Mouse (Mus musculus) liver, embryonic 12.5 days (tissue): ENCODE data around the gene Smim24. TPM values are rescaled to one million over a fixed set of nuclear protein-coding genes. Genes with fewer than 3 reads are reported as not detected.

Experiments
- ATAC-seq: fragments of 200-750 bp; cut with Nextera tagmentation; 2 replicates; pipeline ENCODE4 v1.8.0; 2017; ENCODE audit warnings: moderate number of reproducible peaks, mild to moderate bottlenecking, moderate library complexity
- H3K27ac ChIP-seq: fragments of 300-500 bp; sonication (generic); 2 replicates; pipeline ENCODE4 v1.5.1; 2016; ENCODE audit warnings: mild to moderate bottlenecking
- H3K27me3 ChIP-seq: fragments of 300-500 bp; sonication (generic); replicated peaks from 2 replicates; pipeline ENCODE4 v1.6.1; 2016; ENCODE audit warnings: mild to moderate bottlenecking, moderate library complexity
- H3K36me3 ChIP-seq: fragments of 300-500 bp; sonication (generic); 2 replicates; pipeline ENCODE4 v1.6.1; 2016; ENCODE audit warnings: mild to moderate bottlenecking, moderate library complexity
- H3K4me1 ChIP-seq: fragments of 300-500 bp; sonication (generic); 2 replicates; pipeline ENCODE4 v1.6.1; 2016
- H3K4me2 ChIP-seq: fragments of 300-500 bp; sonication (generic); 2 replicates; pipeline ENCODE4 v1.6.1; 2016; ENCODE audit warnings: mild to moderate bottlenecking, moderate library complexity
- H3K4me3 ChIP-seq: fragments of 300-500 bp; sonication (generic); 2 replicates; pipeline ENCODE4 v1.5.1; 2016; ENCODE audit warnings: mild to moderate bottlenecking, moderate library complexity
- H3K9ac ChIP-seq: fragments of 300-500 bp; sonication (generic); 2 replicates; pipeline ENCODE4 v1.6.1; 2016; ENCODE audit warnings: mild to moderate bottlenecking, moderate library complexity
- H3K9me3 ChIP-seq: fragments of 300-500 bp; sonication (generic); replicated peaks from 2 replicates; pipeline ENCODE4 v1.6.1; 2016; ENCODE audit warnings: mild to moderate bottlenecking, moderate library complexity
- WGBS: fragments of 180-500 bp; shearing (Covaris S2); methylation state at CpG from one replicate; pipeline ENCODE4 v1.1.7; 2016; ENCODE audit not compliant: insufficient replicate concordance; 5-methylcytosine and 5-hydroxymethylcytosine counted together
- polyA plus RNA-seq: library from polyadenylated mRNA; unstranded; fragments of >200 nt; fragmentation: Nextera tagmentation; extraction: Ambion mirVana; gene quantifications from 2 replicates; pipeline ENCODE4 v1.2.1, GENCODE M21; 2016

Smim24 gene
- polyA plus RNA-seq, 1 experiment from 2014 or later, result 1.8 TPM

- H3K9me3 ChIP-seq, result no peaks in the 10 kb centered on the region
- ATAC-seq, result no peak
- WGBS, result 68% methylated on average over 6 of the region's 6 CpGs
- H3K36me3 ChIP-seq, result peaks cover 85% of the 10 kb centered on the region
- H3K4me2 ChIP-seq, result no peak overlapping the region
- no peak overlapping the region for H3K9ac ChIP-seq
- H3K27me3 ChIP-seq, result no peaks in the 10 kb centered on the region
- H3K4me1 ChIP-seq, result peaks cover 55% of the 10 kb centered on the region
- peak overlapping the region; percentile 94 for H3K27ac ChIP-seq
- no peak overlapping the region for H3K4me3 ChIP-seq
Observed at GRCm38 (mm10) chr10:81366477-81367206, 26.2 kb upstream of the Smim24 start.

DNA sequence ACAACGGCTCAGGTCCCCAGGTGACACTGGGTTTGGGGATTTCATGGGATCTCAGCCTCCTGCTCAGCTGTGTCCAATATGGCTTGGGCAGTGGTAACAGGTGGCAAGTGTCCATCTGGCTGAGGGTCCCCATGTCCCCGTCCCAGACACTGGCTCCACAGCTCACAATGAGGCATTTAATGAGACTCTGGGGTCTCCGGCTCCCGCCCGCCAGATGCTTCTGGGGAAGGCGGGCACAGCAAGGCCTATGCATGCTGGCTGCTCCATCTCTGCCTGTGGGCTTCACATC, 25.7 kb upstream of the Smim24 start:
- H3K4me1 ChIP-seq, result peaks cover 50% of the 10 kb centered on the region
- H3K36me3 ChIP-seq, result peaks cover 85% of the 10 kb centered on the region
- 90% methylated on average over 6 of the region's 6 CpGs for WGBS
- ATAC-seq, result no peak
- H3K4me2 ChIP-seq, result no peak overlapping the region
- 0 out of 2 replicates have a peak overlapping the region, but pooled peaks have one; percentile 94 for H3K27ac ChIP-seq
- no peak overlapping the region for H3K9ac ChIP-seq
- H3K27me3 ChIP-seq, result no peaks in the 10 kb centered on the region
- H3K9me3 ChIP-seq, result no peaks in the 10 kb centered on the region
- no peak overlapping the region for H3K4me3 ChIP-seq

GRCm38 (mm10) chr10:81375322-81375721, 17.5 kb upstream of the Smim24 start:
- Histone ChIP-seq H3K4me1 (peaks cover 61% of the 10 kb centered on the region), H3K9ac (no peak overlapping the region), H3K9me3 (no peaks in the 10 kb centered on the region), H3K4me3 (0 out of 2 replicates have a peak overlapping the region, but pooled peaks have one; percentile 13), H3K27me3 (no peaks in the 10 kb centered on the region), H3K36me3 (peaks cover 61% of the 10 kb centered on the region), H3K27ac (peak overlapping the region; percentile 92; the same call in 1 of the 2 replicates), H3K4me2 (peak overlapping the region; percentile 79)
- 89% methylated on average over 10 of the region's 10 CpGs for WGBS
- no peak for ATAC-seq

DNA sequence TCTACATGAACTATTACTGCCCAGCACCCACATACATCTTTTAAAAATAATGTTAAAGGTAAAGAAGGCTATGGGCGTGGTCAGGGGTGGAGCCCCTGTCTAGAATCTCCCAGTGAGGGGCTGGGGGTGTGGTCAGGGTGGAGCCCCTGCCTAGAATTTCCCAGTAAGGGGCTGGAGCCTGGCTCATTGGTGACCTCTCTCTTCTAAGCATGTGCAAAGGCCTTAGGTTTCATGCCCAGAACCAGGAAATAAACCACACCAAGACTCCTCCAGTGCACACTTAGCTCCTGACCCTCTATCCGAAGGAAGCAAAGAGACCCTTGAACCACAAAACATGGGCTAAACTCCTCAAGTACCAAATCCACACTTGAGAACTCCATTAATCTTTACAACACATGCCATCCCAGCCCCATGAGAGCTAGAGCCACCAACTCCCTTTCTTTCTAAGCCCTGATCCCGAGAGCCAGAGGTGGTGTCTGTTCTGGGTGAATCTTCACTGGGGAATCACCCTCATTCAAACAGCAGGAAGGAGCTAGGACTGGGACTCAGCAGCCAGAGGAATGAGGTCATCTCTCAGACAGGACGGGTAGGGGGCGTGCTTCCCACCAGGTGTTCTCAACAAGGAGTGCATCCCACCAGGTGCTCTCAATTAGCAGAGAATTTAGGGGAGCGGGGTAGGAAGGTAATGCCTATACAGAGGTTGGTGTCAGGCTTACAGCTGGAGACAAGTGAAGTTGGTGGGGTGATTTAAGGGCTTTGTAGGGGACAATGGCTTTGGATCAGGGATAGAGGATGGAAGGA, 16.1 kb upstream of the Smim24 start:
- peak overlapping the region; percentile 79 for H3K4me2 ChIP-seq

GRCm38 (mm10) chr10:81377362-81377664, 15.5 kb upstream of the Smim24 start:
- Histone ChIP-seq H3K9me3 (no peaks in the 10 kb centered on the region), H3K4me2 (peak overlapping the region; percentile 79), H3K27ac (peak overlapping the region; percentile 92), H3K4me3 (peak overlapping the region; percentile 90), H3K36me3 (peaks cover 41% of the 10 kb centered on the region), H3K9ac (peak overlapping the region; percentile 98), H3K27me3 (no peaks in the 10 kb centered on the region), H3K4me1 (peaks cover 81% of the 10 kb centered on the region)
- WGBS, result 54% methylated on average over 2 of the region's 2 CpGs
- ATAC-seq, result no peak

More for the DNA sequence above, 16.1 kb upstream of the Smim24 start:
- no peaks in the 10 kb centered on the region for H3K9me3 ChIP-seq
- peak overlapping the region; percentile 98 for H3K9ac ChIP-seq
- peaks cover 47% of the 10 kb centered on the region for H3K36me3 ChIP-seq
- peaks cover 76% of the 10 kb centered on the region for H3K4me1 ChIP-seq
- no peaks in the 10 kb centered on the region for H3K27me3 ChIP-seq
- WGBS, result 29% methylated on average over 6 of the region's 6 CpGs
- peak overlapping the region; percentile 92 for H3K27ac ChIP-seq
- H3K4me3 ChIP-seq, result peak overlapping the region; percentile 90
- peak; percentile 31; the same call in 1 of the 2 replicates for ATAC-seq

DNA sequence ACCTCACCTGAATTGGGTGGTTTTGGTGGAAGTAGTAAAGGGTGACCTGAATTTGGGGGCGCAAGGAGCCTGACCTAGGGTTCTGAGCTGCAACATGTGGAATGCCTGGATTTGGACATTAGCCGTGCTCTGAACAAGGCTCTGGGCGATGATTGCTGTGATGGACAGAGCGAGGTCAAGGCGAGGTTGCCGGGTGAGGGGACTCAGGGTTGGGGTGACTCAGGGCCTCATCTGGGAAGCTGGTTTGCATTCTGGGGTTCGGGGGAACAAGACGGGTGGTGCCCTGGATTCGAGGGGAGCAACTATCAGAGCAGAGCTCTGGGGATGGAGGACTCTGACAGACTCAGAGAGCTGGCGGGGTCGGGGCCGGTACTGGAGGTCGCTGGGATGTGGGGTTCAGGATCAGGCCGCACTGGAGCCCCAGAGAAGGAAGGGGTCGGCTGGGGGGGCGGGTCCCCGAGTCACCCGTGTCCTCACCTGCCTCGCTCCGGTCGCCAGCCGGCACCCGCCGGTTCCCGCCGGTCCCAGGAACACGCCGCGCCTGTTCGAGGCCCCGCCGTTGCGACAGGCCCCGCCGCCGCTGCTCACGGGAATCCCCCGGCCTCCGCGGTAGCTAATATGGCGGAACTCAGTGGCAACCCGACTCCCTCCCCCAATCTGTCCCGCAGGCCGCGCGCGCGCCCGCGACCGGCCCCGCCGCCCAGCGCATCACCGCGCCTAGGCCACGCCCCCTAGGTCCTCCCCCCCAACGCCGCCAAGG, 14.9 kb upstream of the Smim24 start, which contains the start of gene Fzr1:
Gene Fzr1 (minus strand): TSS at position 724 of the 760 bp plus-strand sequence.
- Histone ChIP-seq H3K36me3 (peaks cover 35% of the 10 kb centered on the region), H3K4me1 (peaks cover 83% of the 10 kb centered on the region), H3K4me3 (peak within 1 kb of the TSS; percentile 90), H3K9ac (peak within 1 kb of the TSS; percentile 98), H3K27ac (peak within 1 kb of the TSS; percentile 98), H3K9me3 (no peaks in the 10 kb centered on the region), H3K4me2 (peak within 1 kb of the TSS; percentile 79), H3K27me3 (no peaks in the 10 kb centered on the region)
- WGBS, result 1% methylated on average over 45 of the region's 59 CpGs
- ATAC-seq, result 0 out of 2 replicates have a peak, but pooled peaks have one; percentile 0

- Histone ChIP-seq H3K4me3 (peak overlapping the region; percentile 90), H3K27me3 (no peaks in the 10 kb centered on the region), H3K9ac (peak overlapping the region; percentile 81), H3K27ac (peak overlapping the region; percentile 98), H3K36me3 (peaks cover 28% of the 10 kb centered on the region), H3K4me2 (peak overlapping the region; percentile 79), H3K4me1 (peaks cover 83% of the 10 kb centered on the region), H3K9me3 (no peaks in the 10 kb centered on the region)
- under 1% methylated on average over 46 of the region's 46 CpGs for WGBS
- ATAC-seq, result peak; percentile 88
Observed at GRCm38 (mm10) chr10:81378553-81379182, 14.2 kb upstream of the Smim24 start.

DNA sequence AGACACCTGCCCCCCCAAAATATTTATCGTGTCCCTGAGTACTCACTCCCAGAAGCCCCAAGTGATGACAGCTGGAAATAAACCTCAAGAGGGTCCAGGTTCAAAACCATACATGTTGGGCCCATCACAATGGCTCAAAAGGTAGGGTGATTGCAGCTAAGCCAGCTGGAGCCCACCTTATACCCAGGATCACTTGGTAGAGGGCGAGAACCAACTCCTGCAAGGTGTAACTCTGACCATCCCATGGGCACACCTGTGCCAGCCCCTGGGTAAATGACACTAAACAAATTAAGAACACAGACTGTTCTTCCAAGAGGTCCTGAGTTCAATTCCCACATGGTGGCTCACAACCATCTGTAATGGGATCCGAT, 13.7 kb upstream of the Smim24 start:
- peak overlapping the region; percentile 79 for H3K4me2 ChIP-seq
- H3K4me1 ChIP-seq, result peaks cover 78% of the 10 kb centered on the region
- peaks cover 23% of the 10 kb centered on the region for H3K36me3 ChIP-seq
- no peaks in the 10 kb centered on the region for H3K9me3 ChIP-seq
- ATAC-seq, result no peak
- 58% methylated on average over 3 of the region's 3 CpGs for WGBS
- peak overlapping the region; percentile 81 for H3K9ac ChIP-seq
- H3K27me3 ChIP-seq, result no peaks in the 10 kb centered on the region
- peak overlapping the region; percentile 90 for H3K4me3 ChIP-seq
- H3K27ac ChIP-seq, result peak overlapping the region; percentile 98

- WGBS, result 54% methylated on average over 6 of the region's 6 CpGs
- H3K4me1 ChIP-seq, result peaks cover 75% of the 10 kb centered on the region
- peak overlapping the region; percentile 81 for H3K9ac ChIP-seq
- H3K27ac ChIP-seq, result peak overlapping the region; percentile 98
- no peaks in the 10 kb centered on the region for H3K9me3 ChIP-seq
- H3K27me3 ChIP-seq, result no peaks in the 10 kb centered on the region
- H3K36me3 ChIP-seq, result peaks cover 16% of the 10 kb centered on the region
- H3K4me2 ChIP-seq, result peak overlapping the region; percentile 79
- H3K4me3 ChIP-seq, result peak overlapping the region; percentile 90
- ATAC-seq, result no peak
Observed at GRCm38 (mm10) chr10:81379809-81380378, 13.0 kb upstream of the Smim24 start.

- Histone ChIP-seq H3K9ac (peak overlapping the region; percentile 81), H3K27me3 (no peaks in the 10 kb centered on the region), H3K36me3 (peaks cover 14% of the 10 kb centered on the region), H3K9me3 (no peaks in the 10 kb centered on the region), H3K4me3 (no peak overlapping the region), H3K4me2 (peak overlapping the region; percentile 50), H3K4me1 (peaks cover 69% of the 10 kb centered on the region), H3K27ac (peak overlapping the region; percentile 98)
- 17% methylated on average over 5 of the region's 5 CpGs for WGBS
- ATAC-seq, result peak; percentile 75
Observed at GRCm38 (mm10) chr10:81382039-81382438, 10.8 kb upstream of the Smim24 start.
